Mouse (Mus musculus) liver, adult (tissue): Measurements from ENCODE around the gene Gm12355.

Experiments
- GATA4 ChIP-seq: IDR thresholded peaks from 2 replicates; pipeline ENCODE4 v1.6.1; 2014; ENCODE audit warnings: mild to moderate bottlenecking, low read length; ENCODE audit not compliant: insufficient replicate concordance

Gene Gm12355

GRCm38 (mm10) chr11:98584629-98585177, 40.8 kb downstream of the Gm12355 start:
- no peak for TF ChIP-seq GATA4

DNA sequence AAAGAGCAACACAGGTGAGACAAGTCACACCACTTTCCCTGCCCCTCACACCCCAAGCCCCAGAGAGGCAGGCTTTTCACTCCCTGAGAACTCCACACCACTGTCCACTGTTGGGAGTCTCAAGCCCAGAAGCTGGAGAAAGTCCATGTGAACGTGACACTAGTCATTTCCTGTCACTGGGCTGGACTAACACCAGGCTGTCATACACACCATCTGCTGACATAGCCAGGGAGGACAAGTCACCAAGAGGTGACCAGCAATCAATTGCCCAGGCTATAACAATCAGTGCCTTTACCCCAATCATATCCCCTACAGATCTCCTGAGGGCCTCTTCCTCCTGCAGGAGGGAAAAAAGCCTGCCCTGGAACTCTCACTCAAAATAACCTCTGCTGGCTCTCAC, 41.3 kb downstream of the Gm12355 start:
- TF ChIP-seq GATA4 = no peak

DNA sequence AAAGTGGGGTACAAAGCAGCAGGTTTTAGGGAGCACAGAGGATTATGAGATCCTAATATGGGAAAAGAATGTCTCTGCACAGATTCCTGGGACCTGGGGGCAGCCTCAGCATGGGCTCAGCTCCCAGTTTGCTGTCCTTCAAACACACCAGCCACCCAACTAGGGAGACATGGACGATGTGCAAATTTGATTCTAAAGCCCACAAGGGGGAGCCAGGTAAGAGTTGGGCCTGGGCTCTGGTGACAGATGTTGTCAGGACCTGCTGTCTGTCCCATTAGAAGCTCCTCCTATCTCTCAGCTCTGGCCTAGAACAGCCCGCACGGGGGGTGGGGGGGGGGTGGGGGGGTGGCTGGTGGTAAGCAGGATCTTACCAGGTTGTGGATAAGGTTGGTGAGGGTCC, 41.9 kb downstream of the Gm12355 start:
- TF ChIP-seq GATA4 = no peak

GRCm38 (mm10) chr11:98583265-98583552, 42.3 kb downstream of the Gm12355 start:
- no peak for TF ChIP-seq GATA4

- no peak for TF ChIP-seq GATA4
Observed at GRCm38 (mm10) chr11:98582551-98583264, 42.8 kb downstream of the Gm12355 start.

- no peak for TF ChIP-seq GATA4
Observed at GRCm38 (mm10) chr11:98582030-98582388, 43.5 kb downstream of the Gm12355 start.

DNA sequence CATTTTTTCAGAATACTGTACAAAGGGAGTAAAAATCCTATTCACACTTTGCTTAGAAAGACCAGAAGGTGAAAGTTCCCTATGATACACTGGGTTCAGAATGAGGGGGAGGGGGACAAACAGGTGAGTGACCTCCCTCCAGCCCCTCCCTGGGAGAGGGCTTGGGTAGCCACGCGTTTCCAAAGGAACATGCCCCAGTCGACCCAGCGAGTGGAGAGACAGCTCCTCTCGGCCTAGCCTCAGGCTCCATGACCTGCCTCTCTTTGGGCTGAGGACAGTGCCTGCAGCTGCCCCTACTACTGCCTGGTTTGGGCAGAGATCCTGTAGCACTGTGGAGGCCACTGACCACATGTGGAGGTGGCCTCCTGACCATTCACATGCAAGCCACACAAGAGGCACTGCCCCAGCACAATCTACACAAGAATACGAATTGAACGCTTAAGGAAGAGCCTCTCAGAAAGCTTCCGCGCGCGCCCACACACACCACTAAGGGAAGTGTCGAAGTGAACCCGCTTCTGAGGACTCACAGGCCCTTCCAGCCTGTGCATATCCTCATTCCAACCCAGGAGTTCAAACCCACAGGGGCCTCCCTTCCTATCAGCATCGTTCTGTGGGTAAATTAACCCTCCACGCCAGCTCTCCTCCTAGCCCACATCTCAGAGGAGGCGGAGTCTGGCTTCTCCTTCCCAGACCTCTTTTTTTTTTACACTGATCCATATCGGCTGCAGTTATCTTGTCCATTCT, 44.0 kb downstream of the Gm12355 start:
- no peak for TF ChIP-seq GATA4

GRCm38 (mm10) chr11:98580301-98581121, 45.0 kb downstream of the Gm12355 start:
- TF ChIP-seq GATA4 = peak; percentile 74; the same call in 1 of the 2 replicates

DNA sequence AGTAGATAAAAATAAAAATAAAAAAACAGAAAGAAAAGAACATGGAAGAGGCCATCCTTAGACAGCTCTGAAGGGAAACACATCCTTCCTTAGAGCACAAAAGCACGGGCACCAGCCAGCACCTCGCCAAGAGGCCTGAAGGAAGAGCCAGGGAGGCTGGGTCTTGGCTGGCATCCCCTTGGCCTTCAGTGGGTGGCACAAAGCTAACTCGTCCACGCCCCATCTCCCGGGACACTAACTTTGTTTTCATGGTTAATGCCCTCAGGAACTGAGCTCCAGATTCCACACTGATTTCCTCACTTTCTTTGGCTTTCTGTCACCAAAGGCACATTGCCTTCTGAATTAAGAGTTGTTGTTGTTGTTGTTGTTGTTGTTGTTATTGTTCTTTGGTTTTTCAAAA, 47.7 kb downstream of the Gm12355 start:
- TF ChIP-seq GATA4 = no peak
